Mouse (Mus musculus): ENCODE measurements around the gene Tmod4.
"Not testable (repeated sequence)": the region's sequence is repeated elsewhere in the genome, so short reads cannot be mapped to it uniquely, and the experiment has no call there.

DNA sequence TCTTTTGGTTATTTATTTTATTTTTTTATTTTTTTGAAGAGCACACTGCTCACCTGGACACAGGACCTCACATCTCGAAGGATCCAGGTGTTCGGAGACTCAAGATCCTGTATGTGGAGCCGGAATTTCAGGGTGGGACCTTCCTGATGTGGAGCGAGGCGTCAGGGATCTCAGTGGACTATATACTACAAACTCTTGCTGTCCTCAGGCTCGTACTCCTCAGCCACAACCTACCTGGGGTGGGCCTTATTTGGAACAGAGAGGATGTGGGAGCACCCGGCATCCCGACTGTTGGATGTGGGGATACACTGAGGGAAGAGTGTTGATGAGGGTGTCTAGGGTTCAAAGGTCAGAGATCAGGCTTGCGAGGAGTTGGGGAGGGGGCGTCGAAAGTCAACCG is 9.9 kb downstream of the Tmod4 start:
- not testable (repeated sequence) for TF ChIP-seq POLR2A (IDR thresholded peaks at IDR 0.05; ENCODE audit: borderline replicate concordance, low read depth, low read length); CTCF (IDR thresholded peaks at IDR 0.05; ENCODE audit: low read depth, low read length)
